Mouse (Mus musculus): ENCODE results near the gene Rtn4r.
"Not testable (repeated sequence)": the region's sequence is repeated elsewhere in the genome, so short reads cannot be mapped to it uniquely, and the experiment has no call there.

The Rtn4r gene

GRCm38 (mm10) chr16:18195561-18195960 is 68.1 kb downstream of the Rtn4r start:
- DNase-seq, result not testable (repeated sequence)

- DNase-seq, result no peak
Measured at GRCm38 (mm10) chr16:18197881-18198280, 70.4 kb downstream of the Rtn4r start.

GRCm38 (mm10) chr16:18198365-18199098 is 71.1 kb downstream of the Rtn4r start:
- DNase-seq, result no peak

GRCm38 (mm10) chr16:18200062-18200461 is 72.6 kb downstream of the Rtn4r start:
- DNase-seq, result no peak

DNA sequence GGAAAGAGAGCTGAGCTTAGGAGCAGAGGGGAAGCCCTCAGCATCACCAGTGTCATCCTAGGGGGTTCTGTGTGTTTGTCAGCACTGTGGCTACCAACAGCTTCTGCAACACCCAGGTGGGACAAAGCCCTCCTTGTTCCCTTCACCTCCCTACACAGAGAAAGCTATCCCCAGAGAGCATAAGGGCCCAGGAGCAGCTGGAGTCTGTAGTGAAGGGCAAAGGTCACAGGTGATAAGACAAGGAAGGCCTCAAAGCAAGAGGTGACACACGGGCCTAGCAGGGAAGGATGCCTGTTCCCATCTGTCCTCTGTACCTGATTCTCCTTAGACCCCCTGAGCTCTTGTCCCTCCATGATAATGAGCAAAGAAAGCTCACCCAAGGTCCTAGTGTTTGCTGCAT is 74.2 kb downstream of the Rtn4r start:
- no peak for DNase-seq
